Mouse (Mus musculus): Measurements from ENCODE around the gene Pnpo. TPM values are rescaled to one million over a fixed set of nuclear protein-coding genes. Genes with fewer than 3 reads are reported as not detected.

The Pnpo gene
- polyA plus RNA-seq, 1 experiment from 2014 or later: 38.0 TPM

DNA sequence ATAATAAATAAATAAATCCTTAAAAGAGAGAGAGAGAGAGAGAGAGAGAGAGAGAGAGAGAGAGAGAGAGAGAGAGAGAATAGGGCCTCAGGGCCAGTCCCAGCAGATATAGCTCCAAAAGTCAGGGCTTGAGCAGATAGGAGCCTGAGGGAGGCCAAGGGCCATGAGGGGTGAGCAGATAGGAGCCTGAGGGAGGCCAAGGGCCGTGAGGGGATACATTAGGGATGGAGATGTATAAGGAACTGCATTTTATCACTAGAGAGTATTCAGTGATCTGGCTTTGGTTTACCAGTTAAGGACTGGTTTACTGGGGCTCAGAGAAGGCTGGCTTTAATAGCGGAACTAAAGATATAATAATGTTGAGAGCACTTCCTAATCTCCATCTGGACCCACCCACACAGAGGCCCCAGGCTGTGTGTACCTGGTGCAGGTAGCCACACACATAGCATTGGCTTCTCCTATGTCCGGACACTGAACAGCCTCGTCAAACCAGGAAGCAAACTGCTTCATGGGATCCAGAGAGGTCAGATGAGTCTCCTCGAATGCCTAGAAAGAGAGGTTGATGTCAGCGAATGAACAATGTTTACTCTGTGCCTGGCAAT, 1.7 kb downstream of the Pnpo start:
- Histone ChIP-seq H3K4me2 (replicated peaks; ENCODE audit: low read depth, low read length) (no peak overlapping the region), H3K4me3 (ENCODE audit: low read length) (no peak overlapping the region), H3K27ac (ENCODE audit: low read length) (no peak overlapping the region), H3K36me3 (ENCODE audit: insufficient read depth, low read length) (no peaks in the 10 kb centered on the region), H3K9ac (replicated peaks; ENCODE audit: low read length) (no peak overlapping the region), H3K4me1 (ENCODE audit: insufficient read depth, low read length) (peaks cover 13% of the 10 kb centered on the region), H3K9me3 (ENCODE audit: low read length) (no peaks in the 10 kb centered on the region), H3K27me3 (ENCODE audit: insufficient read depth, low read length) (no peaks in the 10 kb centered on the region)
- WGBS: 82% methylated on average over 6 of the region's 6 CpGs
- ATAC-seq (ENCODE audit: low FRiP score, low TSS enrichment): no peak

DNA sequence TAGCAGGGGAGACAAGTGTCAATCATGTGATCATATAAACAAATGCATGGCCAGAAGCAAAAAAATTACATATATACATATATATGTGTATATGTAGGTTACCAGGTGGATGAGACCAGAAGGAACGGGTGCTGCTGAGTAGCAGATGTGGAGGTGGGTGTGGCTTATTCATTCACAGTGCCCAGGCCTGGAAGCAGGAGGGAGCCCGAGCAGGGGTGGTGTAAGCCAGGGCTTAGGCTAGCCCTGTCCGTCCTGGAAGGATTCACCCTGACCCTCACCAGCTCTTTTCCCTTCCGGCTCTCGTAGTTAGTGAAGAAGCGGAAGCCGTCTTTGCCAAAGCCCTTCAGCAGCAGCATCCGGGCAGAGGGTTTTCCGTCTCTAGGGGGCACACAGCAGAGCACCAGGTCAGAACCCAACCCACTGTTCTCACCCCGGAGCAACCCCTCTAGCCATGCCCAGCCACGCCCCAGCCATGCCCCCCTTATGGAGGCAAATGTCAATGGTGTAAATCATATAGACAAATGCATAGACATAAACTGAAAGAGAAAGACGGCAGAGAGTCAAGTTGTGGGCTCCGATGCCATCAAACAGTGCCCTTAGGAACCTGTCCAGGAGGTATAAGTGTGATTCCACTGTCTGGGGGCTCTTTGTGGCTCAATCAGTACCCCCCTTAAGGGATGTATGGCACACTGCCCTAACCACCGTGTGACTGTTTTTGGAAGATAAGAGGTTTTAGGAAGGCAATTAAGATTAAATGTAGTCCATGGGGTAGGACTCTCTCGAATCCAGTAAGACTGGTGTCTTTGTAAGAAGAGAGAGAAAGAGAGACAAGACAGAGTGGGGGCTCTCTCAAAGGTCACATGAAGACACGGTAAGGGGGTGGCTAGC, 3.0 kb downstream of the Pnpo start:
- no peaks in the 10 kb centered on the region for H3K27me3 ChIP-seq (ENCODE audit: insufficient read depth, low read length)
- H3K9ac ChIP-seq (replicated peaks; ENCODE audit: low read length): no peak overlapping the region
- H3K4me3 ChIP-seq (ENCODE audit: low read length): no peak overlapping the region
- no peak overlapping the region for H3K4me2 ChIP-seq (replicated peaks; ENCODE audit: low read depth, low read length)
- no peaks in the 10 kb centered on the region for H3K9me3 ChIP-seq (ENCODE audit: low read length)
- ATAC-seq (ENCODE audit: low FRiP score, low TSS enrichment): no peak
- peaks cover 13% of the 10 kb centered on the region for H3K4me1 ChIP-seq (ENCODE audit: insufficient read depth, low read length)
- no peak overlapping the region for H3K27ac ChIP-seq (ENCODE audit: low read length)
- WGBS: 80% methylated on average over 16 of the region's 16 CpGs
- no peaks in the 10 kb centered on the region for H3K36me3 ChIP-seq (ENCODE audit: insufficient read depth, low read length)

GRCm38 (mm10) chr11:96938426-96938800, 5.4 kb downstream of the Pnpo start:
- H3K27ac ChIP-seq (ENCODE audit: low read length): peak overlapping the region; percentile 83
- H3K36me3 ChIP-seq (ENCODE audit: insufficient read depth, low read length): no peaks in the 10 kb centered on the region
- no peaks in the 10 kb centered on the region for H3K27me3 ChIP-seq (ENCODE audit: insufficient read depth, low read length)
- no peak overlapping the region for H3K4me3 ChIP-seq (ENCODE audit: low read length)
- H3K9ac ChIP-seq (replicated peaks; ENCODE audit: low read length): peak overlapping the region; percentile 30; the same call in 1 of the 2 replicates
- peaks cover 17% of the 10 kb centered on the region for H3K4me1 ChIP-seq (ENCODE audit: insufficient read depth, low read length)
- no peak overlapping the region for H3K4me2 ChIP-seq (replicated peaks; ENCODE audit: low read depth, low read length)
- ATAC-seq (ENCODE audit: low FRiP score, low TSS enrichment): no peak
- no peaks in the 10 kb centered on the region for H3K9me3 ChIP-seq (ENCODE audit: low read length)
- 80% methylated on average over 6 of the region's 6 CpGs for WGBS

DNA sequence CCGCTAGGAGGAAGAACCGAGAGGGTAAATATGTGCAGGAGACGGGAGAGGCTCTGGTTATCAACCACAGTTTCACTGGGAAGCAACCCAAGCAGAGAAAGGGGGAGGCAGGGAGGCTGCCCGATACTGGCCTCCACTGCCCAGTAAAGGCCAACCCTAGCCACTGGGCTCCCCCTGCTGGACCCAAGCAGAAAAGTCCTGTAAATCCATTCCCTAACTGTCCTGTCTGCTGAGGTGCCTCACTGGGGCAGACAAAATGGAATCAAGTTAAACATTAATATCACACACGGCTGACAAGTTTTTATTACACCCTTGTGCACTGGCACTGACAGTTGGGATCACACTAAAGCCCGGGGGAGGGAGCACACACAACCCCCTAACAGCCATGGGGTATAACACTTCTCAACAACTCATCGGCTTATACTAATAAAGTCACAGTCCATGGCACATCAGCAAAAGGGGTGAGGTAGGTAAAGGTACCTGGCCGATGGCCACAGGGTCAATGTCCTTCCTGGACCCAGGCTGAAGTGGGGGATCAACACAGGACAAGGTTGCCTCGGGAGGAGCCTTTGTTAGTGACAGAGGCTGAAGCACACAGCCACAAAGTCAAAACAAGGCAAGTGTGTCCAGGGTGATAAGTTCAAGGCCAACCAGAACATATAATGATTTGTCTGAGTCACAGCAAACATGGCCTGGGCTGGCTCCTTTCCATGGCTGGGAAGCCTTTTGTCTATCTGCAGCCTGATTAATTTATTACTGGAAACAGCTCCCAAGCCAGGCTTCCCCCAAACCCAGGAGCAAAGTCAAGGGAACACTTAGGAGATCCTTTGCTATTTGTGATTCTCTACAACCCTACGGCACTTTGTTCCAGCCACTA, 6.0 kb downstream of the Pnpo start:
- WGBS: 38% methylated on average over 10 of the region's 10 CpGs
- peak; percentile 84 for ATAC-seq (ENCODE audit: low FRiP score, low TSS enrichment)
- H3K4me3 ChIP-seq (ENCODE audit: low read length): no peak overlapping the region
- H3K4me2 ChIP-seq (replicated peaks; ENCODE audit: low read depth, low read length): no peak overlapping the region
- no peaks in the 10 kb centered on the region for H3K27me3 ChIP-seq (ENCODE audit: insufficient read depth, low read length)
- peak overlapping the region; percentile 32; the same call in 1 of the 2 replicates for H3K9ac ChIP-seq (replicated peaks; ENCODE audit: low read length)
- H3K9me3 ChIP-seq (ENCODE audit: low read length): no peaks in the 10 kb centered on the region
- peak overlapping the region; percentile 83 for H3K27ac ChIP-seq (ENCODE audit: low read length)
- peaks cover 17% of the 10 kb centered on the region for H3K4me1 ChIP-seq (ENCODE audit: insufficient read depth, low read length)
- H3K36me3 ChIP-seq (ENCODE audit: insufficient read depth, low read length): no peaks in the 10 kb centered on the region

DNA sequence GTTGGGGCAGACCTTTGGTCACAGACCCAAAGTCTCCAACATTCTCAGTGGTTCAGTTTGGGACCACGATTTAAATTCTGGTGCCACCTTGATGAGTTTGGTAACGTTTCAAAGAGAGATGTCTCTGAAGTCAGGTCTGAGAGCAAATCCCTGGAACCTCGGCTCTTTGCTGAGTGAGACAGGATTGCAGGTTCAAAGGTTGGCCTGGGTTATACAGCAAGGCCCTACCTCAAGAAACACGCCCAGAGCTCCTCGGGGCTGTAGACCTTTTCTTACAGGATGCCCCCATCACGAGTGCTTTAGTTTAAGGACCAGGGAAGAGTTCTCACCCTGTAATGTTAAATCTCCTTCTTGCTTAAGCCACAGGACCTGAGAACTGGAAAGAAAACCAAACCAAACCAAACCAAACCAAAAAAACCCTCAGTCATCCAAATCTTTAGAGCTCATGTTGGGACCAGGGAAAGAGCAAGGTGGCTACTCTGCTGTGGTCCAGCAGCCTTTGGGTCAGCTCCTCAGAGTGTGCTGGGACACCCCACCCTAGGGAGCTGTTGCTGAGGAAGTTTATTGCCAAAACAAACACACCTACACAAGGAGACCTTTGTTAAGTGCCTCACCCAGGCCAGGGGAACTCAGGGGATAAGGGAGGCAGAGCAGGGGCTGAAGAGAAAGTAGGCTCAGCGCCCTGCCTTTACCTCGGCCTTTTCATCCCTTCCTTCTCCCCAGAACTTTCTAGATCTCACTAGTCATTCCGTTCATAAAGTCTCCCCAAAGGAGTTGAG, 7.7 kb downstream of the Pnpo start:
- Histone ChIP-seq H3K27ac (ENCODE audit: low read length) (no peak overlapping the region), H3K4me3 (ENCODE audit: low read length) (no peak overlapping the region), H3K36me3 (ENCODE audit: insufficient read depth, low read length) (no peaks in the 10 kb centered on the region), H3K4me2 (replicated peaks; ENCODE audit: low read depth, low read length) (no peak overlapping the region), H3K9ac (replicated peaks; ENCODE audit: low read length) (no peak overlapping the region), H3K9me3 (ENCODE audit: low read length) (no peaks in the 10 kb centered on the region), H3K27me3 (ENCODE audit: insufficient read depth, low read length) (no peaks in the 10 kb centered on the region), H3K4me1 (ENCODE audit: insufficient read depth, low read length) (peaks cover 23% of the 10 kb centered on the region)
- WGBS: 83% methylated on average over 9 of the region's 9 CpGs
- no peak for ATAC-seq (ENCODE audit: low FRiP score, low TSS enrichment)

DNA sequence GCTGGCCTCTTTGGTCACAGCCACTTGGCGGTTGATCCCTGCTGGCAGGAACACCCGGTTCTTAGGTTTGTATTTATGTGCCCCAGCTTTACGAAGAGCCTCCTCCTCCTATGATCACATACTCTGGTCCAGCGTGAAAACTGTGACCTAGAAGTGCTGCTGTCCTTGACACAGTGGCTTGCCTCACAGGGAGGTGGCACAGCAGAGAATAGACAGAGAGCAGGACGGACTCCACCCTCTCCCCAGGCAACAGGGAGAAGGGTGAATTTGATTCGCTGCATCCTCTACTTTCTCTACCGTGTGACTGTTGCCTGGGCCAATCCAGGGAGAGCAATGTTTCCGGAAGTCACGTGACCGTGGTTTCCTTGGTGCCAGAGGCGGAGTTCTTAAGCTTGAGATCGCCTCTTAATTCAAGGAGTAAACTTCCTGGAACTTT, 8.8 kb downstream of the Pnpo start:
- 27% methylated on average over 12 of the region's 12 CpGs for WGBS
- Histone ChIP-seq H3K4me1 (ENCODE audit: insufficient read depth, low read length) (peaks cover 23% of the 10 kb centered on the region), H3K9ac (replicated peaks; ENCODE audit: low read length) (no peak overlapping the region), H3K36me3 (ENCODE audit: insufficient read depth, low read length) (no peaks in the 10 kb centered on the region), H3K4me2 (replicated peaks; ENCODE audit: low read depth, low read length) (peak overlapping the region; percentile 21), H3K27ac (ENCODE audit: low read length) (peak overlapping the region; percentile 8; the same call in 1 of the 2 replicates), H3K4me3 (ENCODE audit: low read length) (0 out of 2 replicates have a peak overlapping the region, but pooled peaks have one; percentile 3), H3K27me3 (ENCODE audit: insufficient read depth, low read length) (no peaks in the 10 kb centered on the region), H3K9me3 (ENCODE audit: low read length) (no peaks in the 10 kb centered on the region)
- peak; percentile 78 for ATAC-seq (ENCODE audit: low FRiP score, low TSS enrichment)

DNA sequence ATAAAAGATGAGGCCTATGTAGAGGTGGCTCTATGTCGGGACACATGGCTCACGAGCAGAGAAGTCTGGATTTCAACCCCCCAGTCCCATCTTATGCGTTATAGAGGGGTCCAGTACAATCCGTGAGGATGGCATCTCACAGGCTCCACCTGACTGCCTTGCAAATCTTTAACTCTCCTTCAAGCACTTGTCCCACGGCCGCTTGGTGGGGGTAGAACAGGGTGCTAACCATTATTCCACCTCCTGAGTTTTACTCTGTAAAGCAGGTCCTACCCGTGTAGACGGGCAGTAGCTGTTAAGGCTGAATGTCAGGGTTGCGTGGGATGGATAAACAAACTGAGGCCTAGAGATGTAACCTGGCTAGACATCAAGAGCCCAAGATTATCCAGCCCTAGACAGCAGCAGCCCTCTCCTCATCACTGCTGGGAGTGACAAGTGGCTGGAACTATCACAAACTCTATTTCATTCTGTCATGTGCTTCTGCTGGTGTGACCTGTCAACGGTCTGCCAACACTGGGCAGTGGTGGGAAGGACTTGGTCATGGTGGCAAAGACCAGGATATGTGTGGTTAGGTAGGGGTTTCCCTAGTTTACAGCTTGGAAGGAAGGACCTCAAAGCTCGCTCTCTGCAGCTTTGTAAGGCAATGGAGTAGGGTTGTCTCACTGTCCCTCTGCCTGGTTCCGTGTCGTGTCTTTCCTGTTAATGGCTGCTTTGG, 10.1 kb downstream of the Pnpo start:
- Histone ChIP-seq H3K27ac (ENCODE audit: low read length) (peak overlapping the region; percentile 57; the same call in 1 of the 2 replicates), H3K9me3 (ENCODE audit: low read length) (no peaks in the 10 kb centered on the region), H3K27me3 (ENCODE audit: insufficient read depth, low read length) (no peaks in the 10 kb centered on the region), H3K9ac (replicated peaks; ENCODE audit: low read length) (no peak overlapping the region; the same call in none of the 2 replicates), H3K4me2 (replicated peaks; ENCODE audit: low read depth, low read length) (0 out of 2 replicates have a peak overlapping the region, but pooled peaks have one; percentile 5), H3K4me3 (ENCODE audit: low read length) (no peak overlapping the region), H3K4me1 (ENCODE audit: insufficient read depth, low read length) (peaks cover 26% of the 10 kb centered on the region), H3K36me3 (ENCODE audit: insufficient read depth, low read length) (no peaks in the 10 kb centered on the region)
- 82% methylated on average over 13 of the region's 13 CpGs for WGBS
- no peak for ATAC-seq (ENCODE audit: low FRiP score, low TSS enrichment)

GRCm38 (mm10) chr11:96931327-96932062, 12.3 kb downstream of the Pnpo start:
- H3K9ac ChIP-seq (replicated peaks; ENCODE audit: low read length): 0 out of 2 replicates have a peak overlapping the region, but pooled peaks have one; percentile 22
- peak overlapping the region; percentile 23 for H3K4me3 ChIP-seq (ENCODE audit: low read length)
- H3K4me2 ChIP-seq (replicated peaks; ENCODE audit: low read depth, low read length): peak overlapping the region; percentile 41
- no peaks in the 10 kb centered on the region for H3K9me3 ChIP-seq (ENCODE audit: low read length)
- no peak for ATAC-seq (ENCODE audit: low FRiP score, low TSS enrichment)
- no peaks in the 10 kb centered on the region for H3K27me3 ChIP-seq (ENCODE audit: insufficient read depth, low read length)
- no peaks in the 10 kb centered on the region for H3K36me3 ChIP-seq (ENCODE audit: insufficient read depth, low read length)
- H3K4me1 ChIP-seq (ENCODE audit: insufficient read depth, low read length): peaks cover 26% of the 10 kb centered on the region
- H3K27ac ChIP-seq (ENCODE audit: low read length): peak overlapping the region; percentile 18; the same call in 1 of the 2 replicates
- WGBS: 48% methylated on average over 8 of the region's 8 CpGs
